Mouse (Mus musculus) olfactory bulb, adult 2 months (tissue): ENCODE data around the gene Hsp90ab1. TPM values are rescaled to one million over a fixed set of nuclear protein-coding genes. Genes with fewer than 3 reads are reported as not detected.

Experiments
- H3K27ac ChIP-seq: fragments of 200-500 bp; 2 replicates; pipeline ENCODE4 v1.5.1; 2012; ENCODE audit warnings: low read depth, low read length; ENCODE audit not compliant: insufficient read depth
- H3K4me1 ChIP-seq: fragments of 200-500 bp; 2 replicates; pipeline ENCODE4 v1.6.1; 2012; ENCODE audit warnings: low read length; ENCODE audit not compliant: control insufficient read depth, insufficient read depth
- H3K4me3 ChIP-seq: fragments of 200-500 bp; 2 replicates; pipeline ENCODE4 v1.5.1; 2012; ENCODE audit warnings: mild to moderate bottlenecking, low read depth, low read length, moderate library complexity; ENCODE audit not compliant: insufficient read depth
- CTCF ChIP-seq: fragments of 200-500 bp; IDR thresholded peaks from 2 replicates; pipeline ENCODE4 v1.5.1; 2012; ENCODE audit warnings: low read depth, mild to moderate bottlenecking, low read length, moderate library complexity; ENCODE audit not compliant: insufficient read depth
- POLR2A ChIP-seq: fragments of 200-500 bp; IDR thresholded peaks from 2 replicates; pipeline ENCODE4 v1.6.1; 2012; ENCODE audit warnings: mild to moderate bottlenecking, low read depth, low read length, moderate library complexity; ENCODE audit not compliant: insufficient read depth
- WGBS: fragments of 180-500 bp; shearing (Covaris S2); methylation state at CpG from one replicate; pipeline ENCODE4 v1.1.7; 2018; 5-methylcytosine and 5-hydroxymethylcytosine counted together
- polyA plus RNA-seq: library from polyadenylated mRNA; stranded (reverse); fragments of >200 nt; gene quantifications from 2 replicates; pipeline ENCODE4 v1.2.4, GENCODE M21; 2012; ENCODE audit warnings: low replicate concordance; ENCODE audit not compliant: missing spikeins, insufficient read depth, insufficient read length

Gene Hsp90ab1
- polyA plus RNA-seq, 1 experiment, result 1,562 TPM

DNA sequence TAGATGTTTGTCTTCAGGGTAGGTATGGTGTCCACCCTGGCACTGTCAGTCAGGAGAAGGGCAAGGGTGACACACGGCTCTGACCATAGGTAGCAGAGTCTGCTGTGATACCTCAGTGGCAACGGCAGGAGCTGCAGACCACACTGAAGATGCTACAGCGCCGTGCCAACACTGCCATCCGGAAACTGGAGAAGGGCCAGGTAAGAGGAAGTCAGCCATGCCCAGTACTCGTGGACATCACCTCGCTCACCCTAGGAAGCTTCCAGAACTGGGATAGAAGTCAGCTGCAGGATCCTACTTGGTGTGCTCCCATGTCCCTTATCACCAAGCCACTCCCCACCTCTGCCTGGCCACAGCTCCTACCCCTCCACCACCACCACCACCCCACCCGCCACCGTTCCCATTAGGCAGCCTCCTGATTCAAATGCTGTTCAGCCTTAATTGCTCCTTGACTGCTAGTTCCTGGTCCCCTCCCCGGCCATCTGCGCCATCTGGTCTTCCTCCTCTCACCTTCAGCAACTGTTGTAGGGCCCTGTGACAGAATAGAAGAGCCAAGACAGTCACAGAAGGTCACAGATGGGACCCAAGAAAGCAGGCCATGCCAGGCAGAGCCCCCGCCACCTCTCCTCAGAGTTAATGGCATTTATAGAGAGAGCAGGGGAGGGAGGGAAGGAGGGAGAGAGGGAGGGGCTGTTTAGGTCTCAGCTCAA is 54.1 kb downstream of the Hsp90ab1 start:
- Histone ChIP-seq H3K4me1 (peaks cover 14% of the 10 kb centered on the region), H3K4me3 (no peak overlapping the region), H3K27ac (no peak overlapping the region)
- TF ChIP-seq CTCF (no peak), POLR2A (no peak)
- WGBS, result 83% methylated on average over 12 of the region's 12 CpGs

Other genes with a start within 250 kb of the Hsp90ab1 start
- gene Cdc5l, start 139.5 kb downstream of the Hsp90ab1 start, polyA plus RNA-seq, result not detected in 2 replicates
- gene Spats1, start 97.9 kb downstream of the Hsp90ab1 start, polyA plus RNA-seq, result not detected in 2 replicates
- not detected in 2 replicates for gene Aars2, start 66.4 kb downstream of the Hsp90ab1 start, polyA plus RNA-seq
- gene Tcte1, start 49.8 kb downstream of the Hsp90ab1 start, polyA plus RNA-seq, result not detected in 2 replicates
- 126 TPM in 1 of 2 replicates, not detected in the other for gene Tmem151b, start 23.6 kb downstream of the Hsp90ab1 start, polyA plus RNA-seq
- not detected in 2 replicates for gene Nfkbie, start 17.6 kb downstream of the Hsp90ab1 start, polyA plus RNA-seq
- gene Slc35b2, start 9.4 kb downstream of the Hsp90ab1 start, polyA plus RNA-seq, result not detected in 2 replicates
- gene Slc29a1, start 26.3 kb upstream of the Hsp90ab1 start, polyA plus RNA-seq, result not detected in 2 replicates
- gene Mymx, start 28.8 kb upstream of the Hsp90ab1 start, polyA plus RNA-seq, result not detected in 2 replicates
- gene Capn11, start 86.1 kb upstream of the Hsp90ab1 start, polyA plus RNA-seq, result not detected in 2 replicates
- not detected in 2 replicates for gene Mrpl14, start 113.1 kb upstream of the Hsp90ab1 start, polyA plus RNA-seq
- 179 TPM in 1 of 2 replicates, not detected in the other for gene Tmem63b, start 113.6 kb upstream of the Hsp90ab1 start, polyA plus RNA-seq
- not detected in 2 replicates for gene 1600014C23Rik, start 160.6 kb upstream of the Hsp90ab1 start, polyA plus RNA-seq